Comparison of ENCODE assay signal across 12 mouse cellular contexts in the genomic region with DNA sequence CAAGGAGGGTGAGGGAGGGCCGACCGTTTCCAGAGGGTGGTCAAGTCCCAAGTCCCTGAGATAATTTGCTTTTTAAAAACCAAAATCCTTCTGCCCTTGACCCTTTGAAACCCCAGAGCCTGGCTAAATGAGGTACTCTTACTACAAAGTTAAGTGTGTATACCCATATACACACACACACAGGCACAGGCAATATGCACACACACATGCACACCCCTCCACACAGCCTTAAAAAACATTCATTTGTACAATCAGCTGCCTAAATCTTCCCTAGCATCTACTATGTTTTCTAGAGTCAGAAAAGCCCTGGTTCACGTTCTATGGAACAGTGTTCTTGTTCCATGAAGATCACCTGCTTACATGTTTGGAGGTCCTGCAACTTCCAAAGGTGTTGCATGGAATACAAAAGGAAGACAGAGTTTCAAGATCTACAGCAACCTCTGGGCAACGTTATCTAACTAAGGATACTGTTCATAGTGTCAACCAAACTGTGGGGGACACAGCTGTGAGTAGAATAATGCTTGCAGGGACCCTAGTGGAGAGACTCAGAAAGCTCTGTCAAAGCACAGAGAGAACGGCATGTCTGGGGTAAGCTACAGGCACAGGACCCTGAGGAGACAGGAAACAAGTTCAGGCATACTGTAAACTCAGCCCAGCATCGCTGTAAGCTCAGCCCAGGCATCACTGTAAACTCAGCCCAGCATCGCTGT.
DNase-seq lines count a peak whose midpoint lies in the region; ATAC-seq lines count a peak whose summit lies in the region.
"Had no signal": no experiment of that assay in that cellular context is flagged by ENCODE, and none has a peak within 500 bp of the region (broad histone marks: within the 10 kb centered on the region; RNA-seq: fewer than 3 reads in every experiment).

No protein-coding gene starts in this region.

- no peak overlapping the region for H3K4me2 ChIP-seq in embryonic facial prominence, embryonic 12.5 days (replicated peaks)
- H3K4me2 ChIP-seq in heart, embryonic 16.5 days (ENCODE audit: low read depth, low read length): no peak overlapping the region
- no peak overlapping the region for H3K4me2 ChIP-seq in neural tube, embryonic 13.5 days
- H3K4me2 ChIP-seq: intestine, embryonic 15.5 days; lung, embryonic 15.5 days had no signal

- H3K4me1 ChIP-seq in embryonic facial prominence, embryonic 12.5 days: peaks cover 12% of the 10 kb centered on the region
- peaks cover 15% of the 10 kb centered on the region for H3K4me1 ChIP-seq in embryonic facial prominence, embryonic 10.5 days
- H3K4me1 ChIP-seq in heart, embryonic 16.5 days (ENCODE audit: control insufficient read depth, insufficient read depth, low read length): peaks cover 28% of the 10 kb centered on the region
- H3K4me1 ChIP-seq in neural tube, embryonic 13.5 days (replicated peaks): peaks cover 13% of the 10 kb centered on the region; the same call in 1 of the 2 replicates
- H3K4me1 ChIP-seq: intestine, embryonic 15.5 days; lung, embryonic 15.5 days had no signal

- DNase-seq in embryonic facial prominence, embryonic 10.5 days (ENCODE audit: low spot score): no peak
- no peak for DNase-seq in heart, postnatal 25 days (ENCODE audit: low spot score)
- no peak for DNase-seq in neural tube, embryonic 10.5 days (ENCODE audit: extremely low spot score, low spot score)
- DNase-seq in adrenal gland, postnatal 4 days (ENCODE audit: low spot score in 2 of 2): no peak
- DNase-seq: cerebellum, adult 2 months had no signal

- no peaks in the 10 kb centered on the region for H3K9me3 ChIP-seq in embryonic facial prominence, embryonic 12.5 days
- H3K9me3 ChIP-seq in embryonic facial prominence, embryonic 10.5 days: no peaks in the 10 kb centered on the region
- H3K9me3 ChIP-seq in heart, embryonic 16.5 days (replicated peaks; ENCODE audit: control insufficient read depth, low read length): no peaks in the 10 kb centered on the region
- H3K9me3 ChIP-seq in neural tube, embryonic 13.5 days: no peaks in the 10 kb centered on the region
- H3K9me3 ChIP-seq: intestine, embryonic 15.5 days; lung, embryonic 15.5 days; megakaryocyte, embryonic 14.5 days had no signal

- no peaks in the 10 kb centered on the region for H3K36me3 ChIP-seq in embryonic facial prominence, embryonic 12.5 days
- no peaks in the 10 kb centered on the region for H3K36me3 ChIP-seq in embryonic facial prominence, embryonic 10.5 days (replicated peaks)
- peaks cover 7% of the 10 kb centered on the region; the same call in 1 of the 2 replicates for H3K36me3 ChIP-seq in heart, embryonic 16.5 days (ENCODE audit: control insufficient read depth, insufficient read depth)
- no peaks in the 10 kb centered on the region for H3K36me3 ChIP-seq in neural tube, embryonic 13.5 days
- H3K36me3 ChIP-seq: intestine, embryonic 15.5 days; lung, embryonic 15.5 days had no signal

- ATAC-seq in embryonic facial prominence, embryonic 12.5 days (ENCODE audit: insufficient number of reproducible peaks, insufficient read depth, low FRiP score, low TSS enrichment): 0 out of 2 replicates have a peak, but pooled peaks have one; percentile 6
- ATAC-seq in heart, embryonic 16.5 days (replicated peaks; ENCODE audit: extremely low read depth, insufficient read depth, low FRiP score): 0 out of 2 replicates have a peak, but pooled peaks have one; percentile 4
- ATAC-seq in neural tube, embryonic 13.5 days (ENCODE audit: low read depth): 0 out of 2 replicates have a peak, but pooled peaks have one; percentile 15
- ATAC-seq in megakaryocyte-erythroid progenitor cell, adult 5-6 weeks (replicated peaks; ENCODE audit: low FRiP score, low TSS enrichment, poor library complexity, severe bottlenecking): peak; percentile 38

- no peaks in the 10 kb centered on the region for H3K27me3 ChIP-seq in embryonic facial prominence, embryonic 12.5 days
- H3K27me3 ChIP-seq in embryonic facial prominence, embryonic 10.5 days (replicated peaks; ENCODE audit: low read depth, poor library complexity, severe bottlenecking): peaks cover 23% of the 10 kb centered on the region
- H3K27me3 ChIP-seq in heart, embryonic 16.5 days (ENCODE audit: control insufficient read depth, insufficient read depth, low read length): no peaks in the 10 kb centered on the region
- 0 out of 2 replicates have a peak, but pooled peaks cover 2% of the 10 kb centered on the region for H3K27me3 ChIP-seq in neural tube, embryonic 13.5 days
- H3K27me3 ChIP-seq: intestine, embryonic 15.5 days; lung, embryonic 15.5 days; megakaryocyte, embryonic 14.5 days had no signal

- no peak overlapping the region for H3K4me3 ChIP-seq in embryonic facial prominence, embryonic 12.5 days
- no peak overlapping the region for H3K4me3 ChIP-seq in embryonic facial prominence, embryonic 10.5 days
- no peak overlapping the region for H3K4me3 ChIP-seq in heart, embryonic 16.5 days (ENCODE audit: low read length)
- no peak overlapping the region for H3K4me3 ChIP-seq in neural tube, embryonic 13.5 days
- H3K4me3 ChIP-seq: intestine, embryonic 15.5 days; lung, embryonic 15.5 days had no signal

- no peak overlapping the region for H3K9ac ChIP-seq in embryonic facial prominence, embryonic 12.5 days
- H3K9ac ChIP-seq in heart, embryonic 16.5 days (ENCODE audit: low read length): no peak overlapping the region
- no peak overlapping the region for H3K9ac ChIP-seq in neural tube, embryonic 13.5 days
- H3K9ac ChIP-seq: intestine, embryonic 15.5 days; lung, embryonic 15.5 days had no signal

- no peak overlapping the region for H3K27ac ChIP-seq in embryonic facial prominence, embryonic 12.5 days
- no peak overlapping the region for H3K27ac ChIP-seq in embryonic facial prominence, embryonic 10.5 days (replicated peaks)
- H3K27ac ChIP-seq in heart, embryonic 16.5 days (ENCODE audit: low read length): peak overlapping the region; percentile 34
- H3K27ac ChIP-seq in neural tube, embryonic 13.5 days (replicated peaks): no peak overlapping the region; the same call in 1 of the 2 replicates
- H3K27ac ChIP-seq: intestine, embryonic 15.5 days; lung, embryonic 15.5 days had no signal

- intact Hi-C loops in heart, postnatal 25 days (cut with DNase I): loop anchor here (5.0 kb wide), 1 partner anchor 48 kb away; no protein-coding TSS in a partner anchor

- 49% methylated on average over 7 of the region's 7 CpGs for WGBS in embryonic facial prominence, embryonic 12.5 days
- WGBS in embryonic facial prominence, embryonic 10.5 days: 60% methylated on average over 7 of the region's 7 CpGs
- WGBS in heart, embryonic 16.5 days: 40% methylated on average over 6 of the region's 7 CpGs
- 54% methylated on average over 7 of the region's 7 CpGs for WGBS in neural tube, embryonic 13.5 days
